Mouse (Mus musculus): Measurements from ENCODE around the gene Nucb1. TPM values are rescaled to one million over a fixed set of nuclear protein-coding genes. Genes with fewer than 3 reads are reported as not detected.
A peak's percentile ranks its signal among the peaks of the same experiment; 100 is the strongest.

Nucb1 gene
- polyA plus RNA-seq, 1 experiment from 2014 or later: 229 TPM

DNA sequence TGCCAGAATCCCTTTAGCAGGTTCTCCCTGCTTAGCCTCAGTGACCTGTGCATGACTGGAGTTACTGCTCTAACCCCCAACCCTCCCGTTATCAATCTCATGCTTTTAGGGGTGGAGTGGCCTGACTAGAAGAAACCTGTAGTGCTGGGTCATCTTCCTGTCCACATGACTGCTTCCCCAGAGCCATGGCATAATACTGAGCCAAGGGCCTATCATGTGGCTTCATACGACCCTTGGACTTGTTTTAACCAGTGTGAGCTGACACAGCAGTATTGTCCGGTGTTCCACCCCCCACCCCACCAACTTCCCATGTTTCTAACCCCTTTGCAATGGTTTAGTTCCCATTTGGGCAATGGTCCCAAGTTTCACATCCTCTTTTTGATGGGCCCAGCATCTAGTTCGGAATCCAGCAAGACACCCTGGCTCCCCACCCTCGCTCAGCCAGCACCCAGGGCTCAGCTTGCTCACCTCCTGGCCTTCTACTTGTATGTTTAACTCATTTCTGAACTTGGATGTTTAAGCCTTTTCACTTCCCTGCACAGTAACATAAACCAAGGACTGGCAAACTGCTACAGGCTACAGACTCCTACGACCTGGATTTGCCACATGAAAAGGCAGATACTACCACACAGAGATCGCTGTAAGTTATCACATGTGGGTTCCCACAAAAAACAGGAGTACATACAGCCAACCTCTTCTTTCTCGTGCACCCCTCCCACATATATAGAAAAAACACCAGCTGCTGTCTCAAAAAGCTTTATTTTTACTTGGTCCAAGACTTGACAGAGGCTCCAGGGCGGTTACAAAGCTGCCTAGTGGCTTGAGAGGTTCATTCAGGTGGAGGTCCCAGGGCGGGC is 52.8 kb downstream of the Nucb1 start:
- peaks cover 34% of the 10 kb centered on the region for H3K4me1 ChIP-seq (ENCODE audit: control insufficient read depth, insufficient read depth, low read length)
- peak overlapping the region; percentile 87 for H3K4me2 ChIP-seq (ENCODE audit: low read depth, low read length)
- H3K9ac ChIP-seq (ENCODE audit: low read length): peak overlapping the region; percentile 91
- 46% methylated on average over 10 of the region's 10 CpGs for WGBS
- no peaks in the 10 kb centered on the region for H3K27me3 ChIP-seq (ENCODE audit: control insufficient read depth, insufficient read depth, low read length)
- peaks cover 7% of the 10 kb centered on the region; the same call in 1 of the 2 replicates for H3K36me3 ChIP-seq (ENCODE audit: control insufficient read depth, insufficient read depth, low read length)
- no peaks in the 10 kb centered on the region for H3K9me3 ChIP-seq (replicated peaks; ENCODE audit: control insufficient read depth, low read length)
- ATAC-seq (ENCODE audit: insufficient read depth, low FRiP score): no peak
- H3K4me3 ChIP-seq (replicated peaks; ENCODE audit: low read length): peak overlapping the region; percentile 89
- peak overlapping the region; percentile 94; the same call in 1 of the 2 replicates for H3K27ac ChIP-seq (ENCODE audit: low read length)

DNA sequence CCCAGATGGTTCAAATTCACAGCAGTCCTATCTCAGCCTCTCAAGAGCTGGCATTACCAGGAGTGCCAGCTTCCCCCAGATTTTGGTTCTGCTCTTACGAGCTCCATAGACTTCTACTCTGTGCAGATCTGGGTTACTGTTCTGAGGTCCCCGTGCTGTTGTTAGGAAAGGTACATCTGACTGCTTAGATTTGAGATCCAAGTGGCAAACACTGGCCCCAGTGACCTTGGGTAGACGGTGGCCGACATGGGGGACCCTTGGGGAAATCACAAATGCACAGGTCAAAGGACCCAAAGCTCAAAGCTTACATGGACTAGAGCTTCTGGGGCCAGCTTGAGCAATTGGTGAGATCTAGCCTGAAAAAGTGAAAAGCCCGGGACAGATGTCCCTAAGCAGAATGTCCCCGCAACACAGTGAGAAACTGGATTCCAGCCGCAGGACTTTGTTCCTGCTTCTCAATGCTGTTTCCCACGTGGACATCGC is 53.4 kb downstream of the Nucb1 start:
- ATAC-seq (ENCODE audit: insufficient read depth, low FRiP score): no peak
- peak overlapping the region; percentile 7; the same call in 1 of the 2 replicates for H3K9ac ChIP-seq (ENCODE audit: low read length)
- WGBS: 39% methylated on average over 9 of the region's 9 CpGs
- peaks cover 7% of the 10 kb centered on the region; the same call in 1 of the 2 replicates for H3K36me3 ChIP-seq (ENCODE audit: control insufficient read depth, insufficient read depth, low read length)
- H3K9me3 ChIP-seq (replicated peaks; ENCODE audit: control insufficient read depth, low read length): no peaks in the 10 kb centered on the region
- H3K4me2 ChIP-seq (ENCODE audit: low read depth, low read length): 0 out of 2 replicates have a peak overlapping the region, but pooled peaks have one; percentile 87
- peaks cover 32% of the 10 kb centered on the region for H3K4me1 ChIP-seq (ENCODE audit: control insufficient read depth, insufficient read depth, low read length)
- H3K4me3 ChIP-seq (replicated peaks; ENCODE audit: low read length): peak overlapping the region; percentile 89; the same call in 1 of the 2 replicates
- H3K27me3 ChIP-seq (ENCODE audit: control insufficient read depth, insufficient read depth, low read length): no peaks in the 10 kb centered on the region
- peak overlapping the region; percentile 35; the same call in 1 of the 2 replicates for H3K27ac ChIP-seq (ENCODE audit: low read length)

DNA sequence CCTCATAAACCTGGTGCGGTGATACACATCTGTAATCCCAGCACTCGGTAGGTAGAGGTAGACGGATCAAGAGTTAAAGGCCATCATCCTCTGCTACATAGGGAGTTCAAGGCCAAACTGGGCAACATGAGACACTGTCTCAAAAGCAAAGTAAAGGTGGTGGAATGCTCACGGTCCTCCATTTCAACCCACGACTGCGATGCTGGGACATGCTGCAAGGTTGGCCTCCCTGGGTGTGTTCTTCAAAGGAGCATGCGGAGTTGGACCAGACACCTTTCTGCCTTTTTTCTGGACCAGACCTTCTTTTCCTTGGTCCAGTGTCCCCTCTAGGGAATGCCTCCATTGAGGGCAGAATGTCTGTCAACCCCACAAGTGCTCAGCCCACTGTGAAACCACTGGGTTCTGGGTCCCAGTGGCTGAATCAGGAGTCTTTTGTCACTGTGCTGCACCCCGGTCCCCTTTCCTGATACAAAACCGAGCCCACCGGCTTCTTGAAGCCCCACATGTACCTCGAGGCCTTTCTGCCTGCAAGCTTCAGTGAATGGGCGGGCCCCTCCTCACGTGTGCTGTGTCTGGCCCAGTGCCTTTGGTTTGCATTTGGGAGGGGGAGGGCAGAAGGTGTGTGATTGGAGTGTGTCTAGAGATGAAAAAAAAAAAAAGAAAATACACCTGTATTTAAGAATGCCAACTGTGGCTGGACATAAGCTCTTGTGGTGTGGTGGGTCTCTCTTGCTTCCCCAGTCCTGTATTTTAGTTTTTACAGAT is 54.1 kb downstream of the Nucb1 start:
- WGBS: 71% methylated on average over 13 of the region's 13 CpGs
- peaks cover 7% of the 10 kb centered on the region; the same call in 1 of the 2 replicates for H3K36me3 ChIP-seq (ENCODE audit: control insufficient read depth, insufficient read depth, low read length)

DNA sequence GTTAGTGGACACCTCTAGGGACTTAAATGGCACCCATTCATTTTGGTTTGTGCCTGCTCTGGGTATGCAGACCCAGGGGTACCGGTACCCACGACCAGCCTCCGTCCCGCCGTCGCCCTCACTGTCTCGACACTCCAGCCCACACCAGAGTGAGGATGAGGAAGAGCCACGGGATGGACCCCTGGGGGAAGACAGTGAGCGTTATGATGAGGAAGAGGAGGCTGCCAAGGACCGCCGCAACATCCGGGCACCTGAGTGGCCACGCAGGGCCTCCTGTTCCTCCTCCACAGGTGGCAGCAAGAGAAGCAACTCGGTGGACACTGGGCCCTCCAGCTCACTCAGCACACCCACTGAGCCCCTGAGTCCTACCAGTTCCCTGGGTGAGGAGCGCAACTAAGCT is 55.2 kb downstream of the Nucb1 start:
- no peaks in the 10 kb centered on the region for H3K27me3 ChIP-seq (ENCODE audit: control insufficient read depth, insufficient read depth, low read length)
- no peak overlapping the region for H3K9ac ChIP-seq (ENCODE audit: low read length)
- H3K36me3 ChIP-seq (ENCODE audit: control insufficient read depth, insufficient read depth, low read length): peaks cover 7% of the 10 kb centered on the region; the same call in 1 of the 2 replicates
- ATAC-seq (ENCODE audit: insufficient read depth, low FRiP score): no peak
- no peak overlapping the region for H3K4me2 ChIP-seq (ENCODE audit: low read depth, low read length)
- H3K4me1 ChIP-seq (ENCODE audit: control insufficient read depth, insufficient read depth, low read length): peaks cover 15% of the 10 kb centered on the region
- no peak overlapping the region for H3K27ac ChIP-seq (ENCODE audit: low read length)
- H3K4me3 ChIP-seq (replicated peaks; ENCODE audit: low read length): no peak overlapping the region
- no peaks in the 10 kb centered on the region for H3K9me3 ChIP-seq (replicated peaks; ENCODE audit: control insufficient read depth, low read length)
- WGBS: 89% methylated on average over 15 of the region's 15 CpGs

More for the DNA sequence above, 54.1 kb downstream of the Nucb1 start:
- Histone ChIP-seq H3K9ac (ENCODE audit: low read length) (no peak overlapping the region), H3K4me3 (replicated peaks; ENCODE audit: low read length) (no peak overlapping the region), H3K4me2 (ENCODE audit: low read depth, low read length) (no peak overlapping the region), H3K9me3 (replicated peaks; ENCODE audit: control insufficient read depth, low read length) (no peaks in the 10 kb centered on the region), H3K4me1 (ENCODE audit: control insufficient read depth, insufficient read depth, low read length) (peaks cover 26% of the 10 kb centered on the region), H3K27me3 (ENCODE audit: control insufficient read depth, insufficient read depth, low read length) (no peaks in the 10 kb centered on the region), H3K27ac (ENCODE audit: low read length) (peak overlapping the region; percentile 35; the same call in 1 of the 2 replicates)
- no peak for ATAC-seq (ENCODE audit: insufficient read depth, low FRiP score)

DNA sequence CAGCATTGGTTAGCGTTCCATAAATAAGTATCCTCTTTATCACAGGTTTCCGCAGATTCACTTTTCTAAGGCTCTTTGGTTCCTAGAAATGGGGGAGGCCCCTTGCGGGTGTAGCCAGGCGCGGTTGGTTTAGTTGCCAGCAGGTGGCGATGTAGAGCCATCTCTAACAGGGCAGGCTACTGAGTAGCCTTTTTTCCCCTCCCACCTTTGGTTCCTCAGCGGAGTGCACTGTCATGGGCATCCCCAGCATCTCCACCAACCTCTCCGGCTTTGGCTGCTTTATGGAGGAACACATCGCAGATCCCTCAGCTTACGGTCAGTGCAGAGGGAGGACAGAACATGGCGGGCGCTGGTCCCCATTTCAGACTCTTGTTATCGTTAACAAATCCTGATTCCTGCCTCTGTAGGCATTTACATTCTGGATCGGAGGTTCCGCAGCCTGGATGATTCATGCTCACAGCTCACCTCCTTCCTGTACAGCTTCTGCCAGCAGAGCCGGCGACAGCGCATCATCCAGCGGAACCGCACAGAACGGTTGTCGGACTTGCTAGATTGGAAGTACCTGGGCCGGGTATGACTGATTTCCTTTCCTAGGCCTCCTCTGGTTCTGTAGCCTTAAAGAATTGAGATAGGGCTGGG is 58.7 kb downstream of the Nucb1 start:
- Histone ChIP-seq H3K9me3 (replicated peaks; ENCODE audit: control insufficient read depth, low read length) (no peaks in the 10 kb centered on the region), H3K9ac (ENCODE audit: low read length) (no peak overlapping the region), H3K4me2 (ENCODE audit: low read depth, low read length) (no peak overlapping the region), H3K36me3 (ENCODE audit: control insufficient read depth, insufficient read depth, low read length) (peaks cover 4% of the 10 kb centered on the region; the same call in 1 of the 2 replicates), H3K4me1 (ENCODE audit: control insufficient read depth, insufficient read depth, low read length) (no peaks in the 10 kb centered on the region), H3K4me3 (replicated peaks; ENCODE audit: low read length) (no peak overlapping the region), H3K27me3 (ENCODE audit: control insufficient read depth, insufficient read depth, low read length) (no peaks in the 10 kb centered on the region), H3K27ac (ENCODE audit: low read length) (no peak overlapping the region)
- peak; percentile 80; the same call in 1 of the 2 replicates for ATAC-seq (ENCODE audit: insufficient read depth, low FRiP score)
- WGBS: 57% methylated on average over 23 of the region's 23 CpGs

DNA sequence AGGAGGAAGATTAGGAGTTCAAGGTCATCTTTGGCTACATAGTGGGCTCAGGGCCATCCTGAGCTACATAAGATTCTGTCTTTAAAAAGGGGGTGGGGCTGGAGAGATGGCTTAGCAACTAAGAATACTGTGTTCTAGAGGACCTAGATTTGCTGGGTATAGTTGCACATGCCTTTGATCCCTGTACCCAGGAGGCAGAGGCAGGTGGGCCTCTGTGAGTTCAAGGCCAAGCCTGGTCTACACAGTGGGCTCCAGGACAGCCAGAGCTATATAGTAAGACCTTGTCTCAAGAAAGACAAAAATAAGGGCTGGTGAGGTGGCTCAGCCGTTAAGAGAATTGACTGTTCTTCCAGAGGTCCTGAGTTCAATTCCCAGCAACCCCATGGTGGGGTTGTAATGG is 60.2 kb downstream of the Nucb1 start:
- ATAC-seq (ENCODE audit: insufficient read depth, low FRiP score): no peak
- Histone ChIP-seq H3K27ac (ENCODE audit: low read length) (no peak overlapping the region), H3K4me1 (ENCODE audit: control insufficient read depth, insufficient read depth, low read length) (no peaks in the 10 kb centered on the region), H3K9ac (ENCODE audit: low read length) (no peak overlapping the region), H3K4me3 (replicated peaks; ENCODE audit: low read length) (no peak overlapping the region), H3K9me3 (replicated peaks; ENCODE audit: control insufficient read depth, low read length) (no peaks in the 10 kb centered on the region), H3K27me3 (ENCODE audit: control insufficient read depth, insufficient read depth, low read length) (no peaks in the 10 kb centered on the region), H3K4me2 (ENCODE audit: low read depth, low read length) (no peak overlapping the region), H3K36me3 (ENCODE audit: control insufficient read depth, insufficient read depth, low read length) (peaks cover 4% of the 10 kb centered on the region; the same call in 1 of the 2 replicates)
- 91% methylated on average over 1 of the region's 1 CpGs for WGBS

DNA sequence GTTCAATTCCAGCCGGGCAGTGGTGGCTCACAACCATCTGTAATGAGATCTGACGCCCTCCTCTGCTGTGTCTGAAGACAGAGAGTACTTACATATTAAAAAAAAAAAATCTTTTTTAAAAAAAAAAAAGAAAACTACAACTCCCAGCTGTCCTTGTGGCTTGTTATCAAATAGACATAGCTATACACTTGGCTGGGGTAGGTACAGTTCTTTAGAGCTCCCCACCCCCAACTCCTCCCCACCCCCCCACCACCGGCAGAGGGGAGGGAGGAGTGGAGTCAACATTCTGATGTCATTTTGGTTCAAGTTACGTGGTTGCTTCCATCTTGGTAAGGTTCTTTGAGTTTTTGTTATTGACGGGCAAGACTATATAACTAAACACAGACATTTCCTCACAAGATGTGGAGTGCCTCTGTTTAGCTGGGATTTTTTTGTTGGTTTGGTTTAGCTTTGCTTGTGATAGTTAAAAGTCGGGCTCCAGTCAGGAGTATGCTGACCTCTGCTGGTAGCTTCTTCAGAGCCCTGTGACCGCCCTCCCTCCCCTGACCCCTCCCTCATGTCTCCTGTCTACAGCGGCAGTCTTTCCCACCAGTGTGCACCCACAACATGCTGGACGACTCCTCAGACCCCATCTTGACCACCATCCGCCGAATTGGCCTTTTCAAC is 62.7 kb downstream of the Nucb1 start:
- Histone ChIP-seq H3K36me3 (ENCODE audit: control insufficient read depth, insufficient read depth, low read length) (no peaks in the 10 kb centered on the region), H3K4me3 (replicated peaks; ENCODE audit: low read length) (no peak overlapping the region), H3K9me3 (replicated peaks; ENCODE audit: control insufficient read depth, low read length) (no peaks in the 10 kb centered on the region), H3K27me3 (ENCODE audit: control insufficient read depth, insufficient read depth, low read length) (no peaks in the 10 kb centered on the region), H3K4me2 (ENCODE audit: low read depth, low read length) (no peak overlapping the region), H3K27ac (ENCODE audit: low read length) (no peak overlapping the region), H3K9ac (ENCODE audit: low read length) (no peak overlapping the region), H3K4me1 (ENCODE audit: control insufficient read depth, insufficient read depth, low read length) (no peaks in the 10 kb centered on the region)
- WGBS: 30% methylated on average over 11 of the region's 11 CpGs
- no peak for ATAC-seq (ENCODE audit: insufficient read depth, low FRiP score)

DNA sequence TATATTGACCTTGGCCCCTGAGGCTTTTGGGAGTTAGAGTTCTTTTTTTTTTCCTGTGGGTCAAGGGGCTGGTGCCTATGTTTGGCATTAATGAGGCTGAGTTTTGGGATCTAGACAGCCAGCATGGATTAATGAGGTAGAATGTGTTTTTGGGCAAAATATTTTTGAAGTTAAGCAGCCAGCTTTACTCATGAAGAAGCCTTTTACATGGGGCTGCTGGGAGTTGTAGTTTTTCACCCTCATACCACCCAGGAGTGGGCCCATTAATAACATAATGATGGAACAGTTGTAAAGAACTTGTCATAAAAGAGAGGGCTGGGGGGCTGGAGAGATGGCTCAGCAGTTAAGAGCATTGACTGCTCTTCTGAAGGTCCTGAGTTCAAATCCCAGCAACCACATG is 63.6 kb downstream of the Nucb1 start:
- Histone ChIP-seq H3K9ac (ENCODE audit: low read length) (no peak overlapping the region), H3K27ac (ENCODE audit: low read length) (no peak overlapping the region), H3K4me2 (ENCODE audit: low read depth, low read length) (no peak overlapping the region), H3K36me3 (ENCODE audit: control insufficient read depth, insufficient read depth, low read length) (no peaks in the 10 kb centered on the region), H3K9me3 (replicated peaks; ENCODE audit: control insufficient read depth, low read length) (no peaks in the 10 kb centered on the region), H3K4me3 (replicated peaks; ENCODE audit: low read length) (no peak overlapping the region), H3K4me1 (ENCODE audit: control insufficient read depth, insufficient read depth, low read length) (no peaks in the 10 kb centered on the region), H3K27me3 (ENCODE audit: control insufficient read depth, insufficient read depth, low read length) (no peaks in the 10 kb centered on the region)
- ATAC-seq (ENCODE audit: insufficient read depth, low FRiP score): no peak
